Mouse (Mus musculus): ENCODE measurements around the gene S100a6.

DNA sequence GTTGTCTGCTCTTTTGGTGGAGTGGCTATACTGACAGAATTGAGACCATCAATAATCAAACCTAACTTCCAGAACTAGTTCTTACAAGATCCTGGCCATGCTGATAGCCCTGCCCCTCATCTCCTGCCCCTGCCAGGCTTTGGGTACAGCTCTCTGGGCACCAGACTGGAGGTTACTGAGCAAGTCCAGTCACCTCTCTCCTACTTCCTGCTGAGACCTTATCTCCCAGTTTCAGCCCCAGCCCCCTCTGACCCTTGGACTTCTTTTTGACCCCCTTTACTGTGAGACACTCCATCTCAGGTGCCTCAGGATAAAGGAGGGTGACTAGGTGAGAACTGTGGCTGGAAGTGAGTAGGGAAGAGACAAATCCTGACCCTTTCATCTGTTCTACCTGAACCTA is 3.6 kb upstream of the S100a6 start:
- no peak for TF ChIP-seq MAFK (IDR thresholded peaks at IDR 0.05; ENCODE audit: insufficient read depth, low read depth, low read length)
- no peak for TF ChIP-seq HCFC1 (IDR thresholded peaks at IDR 0.05; ENCODE audit: borderline replicate concordance, insufficient read depth, low read length)

Data from ES-E14 (cell line).